Mouse (Mus musculus) gastrocnemius, postnatal 14 days (tissue): ENCODE data around the gene Cpn2. TPM values are rescaled to one million over a fixed set of nuclear protein-coding genes. Genes with fewer than 3 reads are reported as not detected.

Experiments
- DNase-seq: peaks from one replicate; pipeline ENCODE4 v3.0.0; 2021; ENCODE audit warnings: mixed read lengths
- intact Hi-C: fragments of 180-260 bp; cut with DNase I; formaldehyde crosslinking; loops from one replicate; pipeline ENCODE4 v1.15.1; 2025; ENCODE audit warnings: low total_unique reads
- total RNA-seq, 2 experiments: library from RNA; stranded (reverse); gene quantifications; 2 replicates each; pipeline ENCODE4 v1.2.3; 2021

Gene Cpn2
- total RNA-seq, 2 experiments from 2014 or later = not detected

GRCm38 (mm10) chr16:30282844-30283495 is 15.7 kb upstream of the Cpn2 start, which contains the start of gene Lrrc15:
Gene Lrrc15, minus strand, starts transcription at chr16:30283256.
- intact Hi-C loops = no loop called here
- DNase-seq = peak; percentile 30

GRCm38 (mm10) chr16:30280676-30281297 is 13.5 kb upstream of the Cpn2 start:
- intact Hi-C loops = no loop called here
- no peak for DNase-seq

- intact Hi-C loops = no loop called here
- no peak for DNase-seq
Measured at GRCm38 (mm10) chr16:30278406-30278805, 11.1 kb upstream of the Cpn2 start.

GRCm38 (mm10) chr16:30275558-30276340 is 8.4 kb upstream of the Cpn2 start:
- intact Hi-C loops = no loop called here
- DNase-seq = no peak

- DNase-seq = no peak
- intact Hi-C loops = no loop called here
Measured at GRCm38 (mm10) chr16:30273065-30273464, 5.8 kb upstream of the Cpn2 start.

GRCm38 (mm10) chr16:30271941-30272595 is 4.8 kb upstream of the Cpn2 start:
- intact Hi-C loops = no loop called here
- no peak for DNase-seq

- no peak for DNase-seq
- intact Hi-C loops = no loop called here
Measured at GRCm38 (mm10) chr16:30271223-30271761, 4.0 kb upstream of the Cpn2 start.

GRCm38 (mm10) chr16:30266561-30266960 is 738 bp downstream of the Cpn2 start:
- intact Hi-C loops = no loop called here
- DNase-seq = no peak

GRCm38 (mm10) chr16:30265611-30266010 is 1.7 kb downstream of the Cpn2 start:
- no peak for DNase-seq
- intact Hi-C loops = no loop called here

- intact Hi-C loops = no loop called here
Measured at GRCm38 (mm10) chr16:30263156-30263555, 4.1 kb downstream of the Cpn2 start.

GRCm38 (mm10) chr16:30262664-30263063 is 4.6 kb downstream of the Cpn2 start:
- DNase-seq = peak; percentile 69
- intact Hi-C loops = no loop called here

More at GRCm38 (mm10) chr16:30263156-30263555, 4.1 kb downstream of the Cpn2 start:
- DNase-seq = no peak

- intact Hi-C loops = no loop called here
- no peak for DNase-seq
Measured at GRCm38 (mm10) chr16:30262157-30262556, 5.1 kb downstream of the Cpn2 start.

GRCm38 (mm10) chr16:30261341-30261740 is 6.0 kb downstream of the Cpn2 start:
- intact Hi-C loops = no loop called here

GRCm38 (mm10) chr16:30260012-30260635 is 7.2 kb downstream of the Cpn2 start:
- no peak for DNase-seq
- intact Hi-C loops = no loop called here

More at GRCm38 (mm10) chr16:30261341-30261740, 6.0 kb downstream of the Cpn2 start:
- no peak for DNase-seq

- intact Hi-C loops = no loop called here
- no peak for DNase-seq
Measured at GRCm38 (mm10) chr16:30259444-30259843, 7.9 kb downstream of the Cpn2 start.

GRCm38 (mm10) chr16:30258441-30258840 is 8.9 kb downstream of the Cpn2 start:
- DNase-seq = no peak
- intact Hi-C loops = no loop called here

GRCm38 (mm10) chr16:30257718-30258117 is 9.6 kb downstream of the Cpn2 start:
- no peak for DNase-seq
- intact Hi-C loops = no loop called here

GRCm38 (mm10) chr16:30255061-30255460 is 12.2 kb downstream of the Cpn2 start:
- DNase-seq = no peak
- intact Hi-C loops = loop anchor here (2.0 kb wide), 1 partner anchor 60 kb away; no protein-coding TSS in a partner anchor

GRCm38 (mm10) chr16:30253900-30254299 is 13.4 kb downstream of the Cpn2 start:
- intact Hi-C loops = loop anchor here (2.0 to 5.0 kb wide), 2 partner anchors 61 to 278 kb away; no protein-coding TSS in a partner anchor
- DNase-seq = no peak
